Mouse (Mus musculus): ENCODE results near the gene Irf2.

DNA sequence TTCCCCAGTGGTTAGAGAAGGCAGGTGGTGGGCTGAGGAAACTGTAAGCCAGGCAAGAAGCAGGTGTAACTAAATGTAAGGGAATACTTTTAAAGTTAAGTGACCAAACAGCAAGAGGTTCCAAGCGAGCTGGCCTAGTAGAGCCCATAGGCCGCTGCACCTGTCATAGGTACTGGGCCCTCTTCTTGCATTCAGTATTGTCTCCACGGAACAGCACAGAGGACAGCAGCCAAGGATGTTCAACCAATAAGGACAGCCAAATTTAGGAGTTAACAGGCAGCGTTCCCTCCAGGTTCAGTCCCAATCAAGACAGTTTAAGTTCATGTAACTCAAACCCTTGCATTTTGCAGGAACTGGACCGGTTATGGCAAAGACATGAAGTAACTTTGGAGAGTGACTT is 931 bp upstream of the Irf2 start:
- TF ChIP-seq GATA1 (IDR thresholded peaks at IDR 0.05; ENCODE audit: borderline replicate concordance, low read length): no peak
- no peak for TF ChIP-seq FLI1 (IDR thresholded peaks at IDR 0.05; ENCODE audit: low read length)
